Mouse (Mus musculus) lung, adult 2 months (tissue): ENCODE data around the gene Dcun1d3. TPM values are rescaled to one million over a fixed set of nuclear protein-coding genes. Genes with fewer than 3 reads are reported as not detected.

Source experiments
- DNase-seq: peaks from one replicate; pipeline ENCODE4 v3.0.0; 2022
- H3K4me1 ChIP-seq: fragments of 200-500 bp; 2 replicates; pipeline ENCODE4 v1.6.1; 2011; ENCODE audit warnings: low read length; ENCODE audit not compliant: control insufficient read depth, insufficient read depth
- H3K4me3 ChIP-seq: fragments of 200-500 bp; replicated peaks from 2 replicates; pipeline ENCODE3; 2011; ENCODE audit warnings: low read depth, mild to moderate bottlenecking, control low read depth, low read length; ENCODE audit errors: extremely low read depth
- CTCF ChIP-seq: fragments of 200-500 bp; IDR thresholded peaks from 2 replicates; pipeline ENCODE4 v1.5.1; 2011; ENCODE audit warnings: mild to moderate bottlenecking, low read length, control low read depth; ENCODE audit not compliant: insufficient read depth
- POLR2A ChIP-seq: fragments of 200-500 bp; IDR thresholded peaks from 2 replicates; pipeline ENCODE4 v1.6.1; 2011; ENCODE audit warnings: low read depth, mild to moderate bottlenecking, control low read depth, low read length, borderline replicate concordance; ENCODE audit errors: extremely low read depth
- WGBS: fragments of 180-500 bp; shearing (Covaris S2); methylation state at CpG from one replicate; pipeline ENCODE4 v1.1.7; 2018; 5-methylcytosine and 5-hydroxymethylcytosine counted together
- polyA plus RNA-seq: library from polyadenylated mRNA; depleted of rRNA; stranded (reverse); fragments of >200 nt; gene quantifications from 2 replicates; pipeline ENCODE4 v1.2.3, GENCODE M21; 2012; rRNA removed

The Dcun1d3 gene
- polyA plus RNA-seq, 1 experiment = 6.7 TPM

- DNase-seq = no peak
- 86% methylated on average over 4 of the region's 4 CpGs for WGBS
- Histone ChIP-seq H3K4me1 (no peaks in the 10 kb centered on the region), H3K4me3 (no peak overlapping the region)
- TF ChIP-seq CTCF (no peak), POLR2A (no peak)
Observed at GRCm38 (mm10) chr7:119835996-119836777, 59.9 kb downstream of the Dcun1d3 start.

DNA sequence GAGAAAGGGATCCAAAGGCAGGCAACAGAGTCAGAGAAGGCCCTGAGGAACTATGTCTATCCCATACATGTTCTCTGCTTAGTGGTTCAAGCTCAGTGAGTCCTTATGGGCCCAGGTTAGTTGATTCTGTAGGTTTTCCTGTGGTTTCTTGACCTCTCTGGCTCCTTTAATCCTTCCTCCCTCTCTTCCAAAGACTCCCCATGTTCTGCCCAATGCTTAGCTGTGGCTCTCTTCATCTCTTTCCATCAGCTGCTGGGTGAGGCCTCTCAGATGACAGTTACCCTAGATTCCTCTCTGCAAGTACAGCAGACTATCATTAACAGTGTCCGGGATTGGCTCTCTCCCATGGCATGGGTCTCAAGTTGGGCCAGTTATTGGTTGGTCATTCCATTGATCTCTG, 60.7 kb downstream of the Dcun1d3 start:
- 100% methylated on average over 1 of the region's 1 CpGs for WGBS
- H3K4me3 ChIP-seq = no peak overlapping the region
- no peak for DNase-seq
- H3K4me1 ChIP-seq = no peaks in the 10 kb centered on the region
- TF ChIP-seq POLR2A (no peak), CTCF (no peak)

GRCm38 (mm10) chr7:119808723-119809122, 87.4 kb downstream of the Dcun1d3 start:
- DNase-seq = no peak
- Histone ChIP-seq H3K4me3 (no peak overlapping the region), H3K4me1 (no peaks in the 10 kb centered on the region)
- TF ChIP-seq CTCF (no peak), POLR2A (no peak)
- WGBS = 89% methylated on average over 3 of the region's 3 CpGs

DNA sequence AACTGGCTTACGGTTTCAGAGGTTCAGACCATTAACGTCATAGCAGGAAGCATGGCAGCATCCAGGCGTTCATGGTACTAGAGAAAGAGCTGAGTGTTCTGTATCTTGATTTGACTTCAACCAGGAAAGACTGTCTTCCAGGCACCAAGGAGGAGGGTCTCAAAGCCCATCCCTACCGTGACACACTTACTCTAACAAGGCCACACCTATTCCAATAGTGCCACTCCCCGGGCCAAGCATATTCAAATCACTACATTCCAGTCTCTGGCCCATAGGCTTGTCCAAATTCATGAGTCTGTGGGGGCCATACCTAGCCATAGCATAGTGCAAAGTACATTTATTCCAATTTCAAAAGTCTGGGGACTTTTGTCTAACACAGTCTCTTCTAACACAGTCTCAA, 88.7 kb downstream of the Dcun1d3 start:
- TF ChIP-seq POLR2A (no peak), CTCF (no peak)
- 90% methylated on average over 5 of the region's 5 CpGs for WGBS
- Histone ChIP-seq H3K4me3 (no peak overlapping the region), H3K4me1 (no peaks in the 10 kb centered on the region)
- no peak for DNase-seq

Other genes with a start within 250 kb of the Dcun1d3 start
- gene Acsm4, start 206.3 kb downstream of the Dcun1d3 start, polyA plus RNA-seq = not detected in 2 replicates
- 9.1 and 10.3 TPM in 2 replicates for gene Thumpd1, start 175.5 kb downstream of the Dcun1d3 start, polyA plus RNA-seq
- 0.57 and 2.9 TPM in 2 replicates for gene Acsm3, start 135.4 kb downstream of the Dcun1d3 start, polyA plus RNA-seq
- 1.6 and 4.9 TPM in 2 replicates for gene Rexo5, start 102.3 kb downstream of the Dcun1d3 start, polyA plus RNA-seq
- gene Eri2, start 102.2 kb downstream of the Dcun1d3 start, polyA plus RNA-seq = 0.76 and 1.2 TPM in 2 replicates
- gene Lyrm1, start 437 bp downstream of the Dcun1d3 start, polyA plus RNA-seq = 1.3 and 3.0 TPM in 2 replicates
- 5.4 and 7.6 TPM in 2 replicates for gene Dnah3, start 199.0 kb upstream of the Dcun1d3 start, polyA plus RNA-seq
- gene Tmem159, start 206.1 kb upstream of the Dcun1d3 start, polyA plus RNA-seq = 47.3 and 57.3 TPM in 2 replicates
- 0.05 TPM in 1 of 2 replicates, not detected in the other for gene Zp2, start 249.0 kb upstream of the Dcun1d3 start, polyA plus RNA-seq